In the genomic region with DNA sequence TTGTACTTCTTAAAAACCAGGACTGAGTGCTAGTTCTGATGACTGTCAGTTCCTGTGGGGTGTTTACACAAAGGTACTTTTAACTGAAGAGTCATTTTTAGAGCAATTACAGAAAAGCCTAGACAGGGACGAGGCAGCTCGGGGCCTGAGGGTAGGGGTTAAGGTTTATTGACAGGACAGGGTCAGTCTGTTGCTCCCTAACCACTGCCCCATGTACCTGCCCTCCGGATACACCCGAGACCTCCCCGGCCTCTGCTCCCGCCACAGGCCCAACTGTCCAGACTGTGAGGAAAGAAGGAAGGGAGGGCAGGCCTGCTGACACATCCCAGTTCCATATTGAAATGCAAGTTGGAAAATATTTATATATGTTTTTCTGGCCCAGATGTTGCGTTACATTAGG, we compare ENCODE assay signal across 20 mouse cellular contexts. TPM values are rescaled to one million over a fixed set of nuclear protein-coding genes. Genes with fewer than 3 reads are reported as not detected.
DNase-seq lines count a peak whose midpoint lies in the region; ATAC-seq and TF ChIP-seq lines count a peak whose summit lies in the region.
"Had no signal": no experiment of that assay in that cellular context is flagged by ENCODE, and none has a peak within 500 bp of the region (broad histone marks: within the 10 kb centered on the region; RNA-seq: fewer than 3 reads in every experiment).

No protein-coding gene starts in this region.

- intact Hi-C loops in heart, postnatal 10 days (cut with DNase I) = no loop called here

- H3K27me3 ChIP-seq in midbrain, embryonic 11.5 days (ENCODE audit: control insufficient read depth, insufficient read depth, low read length) = no peaks in the 10 kb centered on the region
- no peaks in the 10 kb centered on the region for H3K27me3 ChIP-seq in midbrain, embryonic 10.5 days (ENCODE audit: low read depth, poor library complexity, severe bottlenecking)
- no peaks in the 10 kb centered on the region for H3K27me3 ChIP-seq in embryonic facial prominence, embryonic 13.5 days
- H3K27me3 ChIP-seq in myocyte (ENCODE audit: control insufficient read depth, insufficient read depth, insufficient read length) = no peaks in the 10 kb centered on the region
- H3K27me3 ChIP-seq in neural tube, embryonic 15.5 days (replicated peaks) = no peaks in the 10 kb centered on the region
- H3K27me3 ChIP-seq: forebrain, embryonic 12.5 days; hindbrain, embryonic 15.5 days had no signal

- no peak overlapping the region for H3K27ac ChIP-seq in midbrain, embryonic 11.5 days (ENCODE audit: low read depth, low read length)
- H3K27ac ChIP-seq in midbrain, embryonic 10.5 days (replicated peaks) = no peak overlapping the region
- H3K27ac ChIP-seq in embryonic facial prominence, embryonic 13.5 days = peak overlapping the region; percentile 82
- no peak overlapping the region for H3K27ac ChIP-seq in neural tube, embryonic 15.5 days (replicated peaks)
- H3K27ac ChIP-seq: forebrain, embryonic 12.5 days; heart, embryonic 10.5 days; hindbrain, embryonic 15.5 days had no signal

- WGBS in midbrain, embryonic 11.5 days = 84% methylated on average over 7 of the region's 7 CpGs
- 67% methylated on average over 7 of the region's 7 CpGs for WGBS in midbrain, embryonic 10.5 days
- WGBS in embryonic facial prominence, embryonic 13.5 days = 20% methylated on average over 7 of the region's 7 CpGs
- WGBS in neural tube, embryonic 15.5 days = 73% methylated on average over 7 of the region's 7 CpGs

- H3K36me3 ChIP-seq in midbrain, embryonic 11.5 days (ENCODE audit: control insufficient read depth, insufficient read depth, low read length) = no peaks in the 10 kb centered on the region
- H3K36me3 ChIP-seq in midbrain, embryonic 10.5 days = no peaks in the 10 kb centered on the region
- no peaks in the 10 kb centered on the region for H3K36me3 ChIP-seq in embryonic facial prominence, embryonic 13.5 days
- H3K36me3 ChIP-seq in myocyte (ENCODE audit: control insufficient read depth, insufficient read depth) = no peaks in the 10 kb centered on the region
- H3K36me3 ChIP-seq in neural tube, embryonic 15.5 days = no peaks in the 10 kb centered on the region
- H3K36me3 ChIP-seq: forebrain, embryonic 12.5 days; heart, embryonic 10.5 days; hindbrain, embryonic 15.5 days had no signal

- H3K4me3 ChIP-seq in midbrain, embryonic 11.5 days (ENCODE audit: low read depth, low read length) = no peak overlapping the region
- H3K4me3 ChIP-seq in midbrain, embryonic 10.5 days = no peak overlapping the region
- H3K4me3 ChIP-seq in embryonic facial prominence, embryonic 13.5 days = no peak overlapping the region
- no peak overlapping the region for H3K4me3 ChIP-seq in myocyte
- H3K4me3 ChIP-seq in neural tube, embryonic 15.5 days (replicated peaks) = no peak overlapping the region
- H3K4me3 ChIP-seq: forebrain, embryonic 12.5 days; heart, embryonic 10.5 days; hindbrain, embryonic 15.5 days had no signal

- H3K4me1 ChIP-seq in midbrain, embryonic 11.5 days (ENCODE audit: control insufficient read depth, insufficient read depth, low read length) = no peaks in the 10 kb centered on the region
- H3K4me1 ChIP-seq in midbrain, embryonic 10.5 days = no peaks in the 10 kb centered on the region; the same call in 1 of the 2 replicates
- H3K4me1 ChIP-seq in embryonic facial prominence, embryonic 13.5 days = peaks cover 39% of the 10 kb centered on the region
- peaks cover 7% of the 10 kb centered on the region for H3K4me1 ChIP-seq in neural tube, embryonic 15.5 days

- no peaks in the 10 kb centered on the region for H3K9me3 ChIP-seq in midbrain, embryonic 11.5 days (ENCODE audit: control insufficient read depth, low read length)
- no peaks in the 10 kb centered on the region for H3K9me3 ChIP-seq in midbrain, embryonic 10.5 days (replicated peaks)
- H3K9me3 ChIP-seq in embryonic facial prominence, embryonic 13.5 days = no peaks in the 10 kb centered on the region
- H3K9me3 ChIP-seq in neural tube, embryonic 15.5 days (replicated peaks) = no peaks in the 10 kb centered on the region
- H3K9me3 ChIP-seq: heart, embryonic 10.5 days; hindbrain, embryonic 15.5 days had no signal

- H3ac ChIP-seq in myocyte (ENCODE audit: control insufficient read depth, insufficient read length) = no peak overlapping the region

- no peak overlapping the region for H3K4me2 ChIP-seq in midbrain, embryonic 11.5 days
- peak overlapping the region; percentile 40 for H3K4me2 ChIP-seq in embryonic facial prominence, embryonic 13.5 days
- H3K4me2 ChIP-seq in myocyte (ENCODE audit: low read depth) = peak overlapping the region; percentile 57
- H3K4me2 ChIP-seq in neural tube, embryonic 15.5 days = no peak overlapping the region
- H3K4me2 ChIP-seq: forebrain, embryonic 12.5 days; hindbrain, embryonic 15.5 days had no signal

- H3K9ac ChIP-seq in midbrain, embryonic 11.5 days (ENCODE audit: low read length) = no peak overlapping the region
- no peak overlapping the region for H3K9ac ChIP-seq in embryonic facial prominence, embryonic 13.5 days
- no peak overlapping the region for H3K9ac ChIP-seq in neural tube, embryonic 15.5 days (replicated peaks)
- H3K9ac ChIP-seq: forebrain, embryonic 12.5 days; hindbrain, embryonic 15.5 days had no signal

- H3K79me2 ChIP-seq in myocyte (ENCODE audit: control insufficient read depth, insufficient read depth) = no peaks in the 10 kb centered on the region

- no peak for TF ChIP-seq POLR2A in myocyte (IDR thresholded peaks at IDR 0.05; ENCODE audit: insufficient read length, low read depth)

- DNase-seq in heart, adult 11 months = peak; percentile 85
- no peak for DNase-seq in heart, postnatal 10 days
- DNase-seq in midbrain, embryonic 11.5 days (ENCODE audit: low spot score, missing footprints) = peak; percentile 54
- DNase-seq in midbrain, embryonic 10.5 days (ENCODE audit: low spot score) = no peak
- no peak for DNase-seq in gastrocnemius, adult 18-20 months (ENCODE audit: low spot score)
- DNase-seq: adrenal gland, adult 2 months; adrenal gland, postnatal 36 days; cerebellum, adult 2 months; gastrocnemius, postnatal 36 days; heart, postnatal 14 days had no signal

- no peak for ATAC-seq in midbrain, embryonic 11.5 days (ENCODE audit: low FRiP score)
- ATAC-seq in embryonic facial prominence, embryonic 13.5 days (ENCODE audit: insufficient number of reproducible peaks, insufficient read depth, low FRiP score, low TSS enrichment, low read depth) = no peak
- no peak for ATAC-seq in neural tube, embryonic 15.5 days (ENCODE audit: low FRiP score)
- ATAC-seq: forebrain, embryonic 16.5 days; intestine, embryonic 16.5 days had no signal

TF ChIP-seq in myocyte, 11 proteins besides CTCF, POLR2A, EP300 and RAD21:
- TF ChIP-seq MYOG (IDR thresholded peaks at IDR 0.05; ENCODE audit: control insufficient read depth in 1 of 3, insufficient read depth in 1 of 3, insufficient read length in 2 of 3, low read depth in 2 of 3) (no peak), MYOD1 (IDR thresholded peaks at IDR 0.05; ENCODE audit: control insufficient read depth in 1 of 3, insufficient read length in 2 of 3, low read depth in 2 of 3) (no peak), MAX (IDR thresholded peaks at IDR 0.05; ENCODE audit: low read depth) (no peak), CEBPB (IDR thresholded peaks at IDR 0.05; ENCODE audit: insufficient read depth, poor library complexity, severe bottlenecking) (no peak), SRF (IDR thresholded peaks at IDR 0.05; ENCODE audit: control insufficient read depth, insufficient read length, low read depth) (no peak), TCF3 (IDR thresholded peaks at IDR 0.05; ENCODE audit: insufficient read length, low read depth) (no peak), USF1 (IDR thresholded peaks at IDR 0.05; ENCODE audit: low read depth) (no peak), E2F4 (IDR thresholded peaks at IDR 0.05; ENCODE audit: insufficient read depth) (no peak)

RNA-seq across cellular contexts. Expression of a gene that starts 20.8 kb away (rescaled TPM):
- 10 to 100 TPM; 37.3 to 38.4 TPM for total RNA-seq in heart, postnatal 10 days (2021)
- 31.6 and 32.8 TPM in 2 replicates for polyA plus RNA-seq in midbrain, embryonic 11.5 days (2014; fragmentation: Nextera tagmentation; extraction: Ambion mirVana)
- polyA plus RNA-seq in midbrain, embryonic 10.5 days (2016; fragmentation: Nextera tagmentation; extraction: Ambion mirVana) = 26.6 and 28.2 TPM in 2 replicates
- 51.8 and 52.1 TPM in 2 replicates for polyA plus RNA-seq in embryonic facial prominence, embryonic 13.5 days (2015; fragmentation: Nextera tagmentation; extraction: Ambion mirVana)
- 7.3 TPM for polyA plus RNA-seq in myocyte (2012; fragmentation: generic; extraction: Trizol)
- total RNA-seq in gastrocnemius, adult 18-20 months (2021) = 10 to 100 TPM; 25.2 to 30.6 TPM
- polyA plus RNA-seq in neural tube, embryonic 15.5 days (2015; fragmentation: Nextera tagmentation; extraction: Ambion mirVana) = 32.8 and 33.4 TPM in 2 replicates

RNA-seq across cellular contexts. Expression of a gene that starts 54.1 kb away (rescaled TPM):
- under 1 TPM in 1 of 2 experiments, not detected in 1; 0.48 TPM for total RNA-seq in heart, postnatal 10 days (2021)
- 13.6 and 17.3 TPM in 2 replicates for polyA plus RNA-seq in midbrain, embryonic 11.5 days (2014; fragmentation: Nextera tagmentation; extraction: Ambion mirVana)
- polyA plus RNA-seq in midbrain, embryonic 10.5 days (2016; fragmentation: Nextera tagmentation; extraction: Ambion mirVana) = 12.2 and 22.4 TPM in 2 replicates
- 15.1 and 18.3 TPM in 2 replicates for polyA plus RNA-seq in embryonic facial prominence, embryonic 13.5 days (2015; fragmentation: Nextera tagmentation; extraction: Ambion mirVana)
- 0.64 TPM for polyA plus RNA-seq in myocyte (2012; fragmentation: generic; extraction: Trizol)
- total RNA-seq in gastrocnemius, adult 18-20 months (2021) = not detected
- polyA plus RNA-seq in neural tube, embryonic 15.5 days (2015; fragmentation: Nextera tagmentation; extraction: Ambion mirVana) = 0.13 and 1.3 TPM in 2 replicates
- total RNA-seq: gastrocnemius, postnatal 36 days; hematopoietic stem cell, adult 5-6 weeks had no signal
- polyA plus RNA-seq: heart, embryonic 14.5 days had no signal

Comparison
In these comparisons a context has a peak if more than half of its experiments do, and no peak if none do; other contexts are left out.
1. DNase-seq: peak in heart, adult 11 months (single experiment) and midbrain, embryonic 11.5 days (single experiment); none in heart, postnatal 10 days (0 of 2), midbrain, embryonic 10.5 days (single experiment) and gastrocnemius, adult 18-20 months (single experiment).
2. H3K4me2 ChIP-seq: peak in embryonic facial prominence, embryonic 13.5 days (single experiment) and myocyte (single experiment); none in midbrain, embryonic 11.5 days (single experiment) and neural tube, embryonic 15.5 days (single experiment).